Mouse (Mus musculus) adrenal gland, postnatal 14 days (tissue): Measurements from ENCODE around the gene Asb4. TPM values are rescaled to one million over a fixed set of nuclear protein-coding genes. Genes with fewer than 3 reads are reported as not detected.
"Not testable (repeated sequence)": the region's sequence is repeated elsewhere in the genome, so short reads cannot be mapped to it uniquely, and the experiment has no call there.

Experiments
- DNase-seq: peaks from one replicate; pipeline ENCODE4 v3.0.0; 2021; ENCODE audit warnings: mixed read lengths
- long read RNA-seq, 2 experiments: library from polyadenylated mRNA; stranded (forward); transcript quantifications; one replicate each; pipeline ENCODE4 v2.0.0; 2021
- total RNA-seq: library from RNA; stranded (reverse); gene quantifications from 2 replicates; pipeline ENCODE4 v1.2.3, GENCODE M21; 2021

Asb4 gene
- 5.3 and 5.7 TPM in 2 replicates for total RNA-seq
- long read RNA-seq, experiment 1, partial matches to known transcripts, result 5 of 6 reads
- long read RNA-seq, experiment 1, other reads (novel, unspliced or antisense), result 1 of 6 reads
- long read RNA-seq, experiment 2, partial matches to known transcripts, result 2 of 2 reads
- long read RNA-seq, experiment 2, other reads (novel, unspliced or antisense), result 0 of 2 reads

GRCm38 (mm10) chr6:5383336-5384177 is at the start of gene Asb4:
TSS of gene Asb4 (plus strand) at chr6:5383386.
- peak; percentile 26 for DNase-seq

- no peak for DNase-seq
Measured at GRCm38 (mm10) chr6:5334021-5334420, 49.2 kb upstream of the Asb4 start.

- DNase-seq, result not testable (repeated sequence)
Measured at GRCm38 (mm10) chr6:5336016-5336415, 47.2 kb upstream of the Asb4 start.

GRCm38 (mm10) chr6:5338781-5339180 is 44.4 kb upstream of the Asb4 start:
- not testable (repeated sequence) for DNase-seq

- DNase-seq, result not testable (repeated sequence)
Measured at GRCm38 (mm10) chr6:5339283-5339682, 43.9 kb upstream of the Asb4 start.

- no peak for DNase-seq
Measured at GRCm38 (mm10) chr6:5344255-5344654, 38.9 kb upstream of the Asb4 start.

- no peak for DNase-seq
Measured at GRCm38 (mm10) chr6:5357873-5358272, 25.3 kb upstream of the Asb4 start.

GRCm38 (mm10) chr6:5360402-5360801 is 22.8 kb upstream of the Asb4 start:
- no peak for DNase-seq

GRCm38 (mm10) chr6:5361987-5362386 is 21.2 kb upstream of the Asb4 start:
- DNase-seq, result no peak

- DNase-seq, result no peak
Measured at GRCm38 (mm10) chr6:5365845-5366244, 17.3 kb upstream of the Asb4 start.

GRCm38 (mm10) chr6:5376884-5377283 is 6.3 kb upstream of the Asb4 start:
- DNase-seq, result no peak

- DNase-seq, result no peak
Measured at GRCm38 (mm10) chr6:5379048-5379447, 4.1 kb upstream of the Asb4 start.

GRCm38 (mm10) chr6:5379781-5380623 is 3.2 kb upstream of the Asb4 start:
- peak; percentile 48 for DNase-seq

- no peak for DNase-seq
Measured at GRCm38 (mm10) chr6:5380624-5381252, 2.4 kb upstream of the Asb4 start.

- no peak for DNase-seq
Measured at GRCm38 (mm10) chr6:5381918-5382582, 1.1 kb upstream of the Asb4 start.

- peak; percentile 89 for DNase-seq
Measured at GRCm38 (mm10) chr6:5382583-5383215, 487 bp upstream of the Asb4 start.

- peak; percentile 77 for DNase-seq
Measured at GRCm38 (mm10) chr6:5384178-5384490, 948 bp downstream of the Asb4 start.

- no peak for DNase-seq
Measured at GRCm38 (mm10) chr6:5385161-5385640, 2.0 kb downstream of the Asb4 start.

GRCm38 (mm10) chr6:5386486-5386885 is 3.3 kb downstream of the Asb4 start:
- no peak for DNase-seq

- no peak for DNase-seq
Measured at GRCm38 (mm10) chr6:5387396-5387795, 4.2 kb downstream of the Asb4 start.

GRCm38 (mm10) chr6:5390298-5390697 is 7.1 kb downstream of the Asb4 start:
- peak; percentile 25 for DNase-seq
